Mouse (Mus musculus) thymus, postnatal 10 days (tissue): ENCODE measurements around the gene Kcnj5.
A peak's percentile ranks its signal among the peaks of the same experiment; 100 is the strongest.

Experiments used
- DNase-seq, 2 experiments: peaks; one replicate each; pipeline ENCODE4 v3.0.0; 2021; ENCODE audit warnings: low spot score in 2 of 2

Gene Kcnj5

DNA sequence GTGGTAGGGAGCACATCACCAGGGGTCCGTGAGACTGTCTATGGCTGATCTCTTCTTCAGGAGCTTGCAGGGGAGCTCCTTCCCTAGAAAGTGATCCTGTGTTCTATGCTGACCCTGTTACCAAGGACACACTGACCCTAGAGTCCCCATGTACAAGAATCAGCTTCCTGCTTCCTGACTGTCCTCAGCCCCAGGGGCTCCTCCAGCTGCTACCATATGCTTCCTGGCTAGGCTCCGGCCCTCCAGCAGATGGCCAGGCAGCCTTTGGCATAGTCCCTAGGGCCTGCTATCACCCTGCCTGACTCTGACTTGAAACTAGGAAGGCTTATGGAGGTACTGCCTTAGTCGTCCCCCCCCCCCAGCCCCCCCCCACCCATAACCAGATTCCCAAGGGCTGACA, 24.0 kb downstream of the Kcnj5 start:
- DNase-seq = no peak

DNA sequence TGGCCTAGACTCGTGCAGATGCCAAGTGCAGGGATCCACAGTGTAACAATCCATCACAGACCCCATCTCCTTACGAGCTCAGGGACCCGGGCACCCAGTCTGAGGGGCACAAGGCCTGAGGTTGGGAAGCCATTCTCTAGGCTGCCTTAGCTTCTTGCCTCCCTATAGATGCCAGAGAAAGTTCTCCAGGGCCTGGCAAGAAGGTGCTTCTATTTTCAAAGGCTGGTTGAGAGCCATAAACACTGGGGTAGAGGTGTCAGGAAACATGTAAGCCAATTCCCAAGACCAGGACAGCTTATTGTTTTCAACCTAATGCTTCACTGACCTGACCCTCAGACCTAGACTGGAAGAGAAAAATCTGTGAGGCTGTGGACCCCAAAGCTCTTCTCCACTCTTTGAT, 28.2 kb downstream of the Kcnj5 start:
- no peak for DNase-seq

- no peak for DNase-seq
Measured at GRCm38 (mm10) chr9:32314071-32314470, 30.1 kb downstream of the Kcnj5 start.

DNA sequence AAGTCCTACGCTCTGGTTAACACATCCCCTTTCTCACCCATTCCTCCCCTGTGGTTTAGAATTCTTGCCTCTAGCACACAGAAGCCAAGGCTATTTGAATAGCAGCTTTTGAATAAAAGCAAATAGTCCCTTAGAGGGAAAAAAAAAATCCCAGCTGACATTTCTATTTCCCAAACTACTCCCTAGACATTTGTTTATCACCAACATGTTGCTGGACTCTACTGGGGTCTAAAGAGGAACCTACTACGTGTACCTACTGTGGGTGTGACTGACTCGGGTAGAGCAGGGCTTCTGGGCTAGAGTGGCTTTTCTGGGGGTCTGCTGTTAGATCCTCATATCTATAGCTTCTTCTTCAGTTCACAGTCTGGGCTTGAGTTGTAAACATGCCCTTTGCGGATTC, 31.9 kb downstream of the Kcnj5 start:
- no peak for DNase-seq

GRCm38 (mm10) chr9:32311786-32312185, 32.4 kb downstream of the Kcnj5 start:
- DNase-seq = no peak

- DNase-seq = no peak
Measured at GRCm38 (mm10) chr9:32302501-32303150, 41.5 kb downstream of the Kcnj5 start.

- DNase-seq = no peak
Measured at GRCm38 (mm10) chr9:32295061-32295800, 48.9 kb downstream of the Kcnj5 start.

GRCm38 (mm10) chr9:32292686-32293085, 51.5 kb downstream of the Kcnj5 start:
- DNase-seq = no peak

DNA sequence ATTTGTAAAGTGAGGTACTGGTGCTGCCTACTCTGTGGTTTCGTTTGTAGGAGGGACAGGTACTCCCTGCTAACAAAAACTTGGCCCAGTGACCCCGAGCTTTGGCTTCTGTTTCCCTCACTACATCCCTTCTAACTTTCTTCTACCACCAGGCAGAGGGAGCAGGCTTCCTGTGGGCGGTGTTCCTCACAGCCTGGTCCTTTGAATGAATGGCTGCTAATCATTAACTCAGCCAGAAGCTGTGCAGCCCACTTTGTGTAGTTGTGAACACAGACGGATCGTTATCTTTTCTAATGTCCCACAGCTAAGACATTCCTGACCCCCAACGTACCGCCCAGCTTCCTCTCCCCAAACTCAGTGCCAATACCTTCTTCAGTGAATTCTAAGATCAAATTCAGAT, 52.5 kb downstream of the Kcnj5 start:
- DNase-seq = no peak

DNA sequence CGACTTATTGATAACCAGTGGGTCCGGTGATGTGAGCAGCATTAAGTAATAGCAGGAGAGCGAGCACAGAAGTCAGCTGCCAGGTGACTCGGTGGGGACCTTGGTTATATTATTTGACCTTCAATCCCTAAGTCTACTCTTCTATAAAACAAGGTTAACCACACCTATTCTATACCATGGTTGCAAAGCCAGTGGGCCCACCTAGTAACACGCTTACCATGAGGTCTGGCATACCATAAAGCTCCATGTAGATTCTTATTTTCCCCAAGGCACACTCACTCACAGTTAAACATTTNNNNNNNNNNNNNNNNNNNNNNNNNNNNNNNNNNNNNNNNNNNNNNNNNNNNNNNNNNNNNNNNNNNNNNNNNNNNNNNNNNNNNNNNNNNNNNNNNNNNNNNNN, 60.6 kb downstream of the Kcnj5 start:
- no peak for DNase-seq

DNA sequence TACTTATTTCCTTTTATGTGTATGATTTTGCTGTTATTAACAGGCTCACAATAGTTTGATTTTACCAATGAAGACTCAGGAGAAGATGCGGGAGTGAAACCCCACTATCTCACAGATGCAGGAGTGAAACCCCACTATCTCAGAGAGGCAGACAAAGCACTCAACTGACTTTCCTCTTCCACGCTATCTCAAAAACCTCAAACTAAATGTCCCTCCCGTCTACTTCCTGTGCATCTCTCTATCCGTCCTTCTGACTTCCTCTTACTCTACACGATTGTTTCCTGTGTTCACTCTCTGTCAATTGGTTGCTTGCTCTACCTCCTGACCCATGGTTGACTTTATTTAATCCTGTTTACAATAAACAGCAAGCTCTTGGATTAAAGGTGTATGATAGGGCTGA, 63.7 kb downstream of the Kcnj5 start:
- DNase-seq = no peak

DNA sequence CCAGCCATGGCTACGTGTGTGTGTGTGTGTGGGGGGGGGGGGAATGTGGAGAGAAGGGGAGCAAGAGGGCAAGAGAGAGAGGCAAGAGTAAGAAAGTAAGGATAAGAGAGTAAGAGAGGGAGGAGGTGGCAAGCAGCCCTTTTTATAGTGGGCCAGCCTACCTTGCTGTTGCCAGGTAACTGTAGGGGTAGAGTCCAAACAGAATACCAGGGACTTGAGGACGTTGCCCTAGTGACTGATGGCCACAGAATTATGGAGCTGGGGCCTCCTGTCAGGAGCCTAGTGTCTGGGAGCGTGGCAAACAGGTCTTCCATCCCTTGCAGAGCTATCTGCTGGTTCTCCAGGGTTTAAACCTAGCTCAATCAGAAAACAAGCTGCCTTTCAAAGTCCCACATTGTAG, 64.4 kb downstream of the Kcnj5 start:
- DNase-seq = no peak

DNA sequence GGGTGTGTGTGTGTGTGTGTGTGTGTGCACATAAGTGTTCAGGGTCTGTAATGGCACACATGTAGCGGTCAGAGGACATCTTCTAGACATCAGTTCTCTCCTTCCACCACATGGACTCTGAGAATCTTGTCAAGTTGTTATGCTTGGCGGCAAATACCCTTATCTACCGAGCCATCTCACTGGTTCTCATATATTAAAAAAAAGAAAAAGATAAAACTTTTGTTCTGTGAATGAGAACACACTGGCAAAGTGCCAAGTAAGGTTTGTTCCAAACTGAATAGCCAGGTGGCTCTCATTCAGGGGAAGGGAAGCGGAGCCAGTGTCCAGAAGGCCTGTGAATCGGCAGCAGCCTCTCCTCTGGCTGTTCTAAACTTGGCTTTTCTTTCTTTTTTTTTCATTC, 66.1 kb downstream of the Kcnj5 start:
- no peak for DNase-seq

- peak; percentile 14 to 67 for DNase-seq
Measured at GRCm38 (mm10) chr9:32271896-32272444, 72.2 kb downstream of the Kcnj5 start.
